Mouse (Mus musculus) lung, adult 2 months (tissue): ENCODE results near the gene Lkaaear1.

Source experiments
- CTCF ChIP-seq: fragments of 200-500 bp; IDR thresholded peaks from 2 replicates; pipeline ENCODE4 v1.5.1; 2011; ENCODE audit warnings: mild to moderate bottlenecking, low read length, control low read depth; ENCODE audit not compliant: insufficient read depth
- POLR2A ChIP-seq: fragments of 200-500 bp; IDR thresholded peaks from 2 replicates; pipeline ENCODE4 v1.6.1; 2011; ENCODE audit warnings: low read depth, mild to moderate bottlenecking, control low read depth, low read length, borderline replicate concordance; ENCODE audit errors: extremely low read depth

DNA sequence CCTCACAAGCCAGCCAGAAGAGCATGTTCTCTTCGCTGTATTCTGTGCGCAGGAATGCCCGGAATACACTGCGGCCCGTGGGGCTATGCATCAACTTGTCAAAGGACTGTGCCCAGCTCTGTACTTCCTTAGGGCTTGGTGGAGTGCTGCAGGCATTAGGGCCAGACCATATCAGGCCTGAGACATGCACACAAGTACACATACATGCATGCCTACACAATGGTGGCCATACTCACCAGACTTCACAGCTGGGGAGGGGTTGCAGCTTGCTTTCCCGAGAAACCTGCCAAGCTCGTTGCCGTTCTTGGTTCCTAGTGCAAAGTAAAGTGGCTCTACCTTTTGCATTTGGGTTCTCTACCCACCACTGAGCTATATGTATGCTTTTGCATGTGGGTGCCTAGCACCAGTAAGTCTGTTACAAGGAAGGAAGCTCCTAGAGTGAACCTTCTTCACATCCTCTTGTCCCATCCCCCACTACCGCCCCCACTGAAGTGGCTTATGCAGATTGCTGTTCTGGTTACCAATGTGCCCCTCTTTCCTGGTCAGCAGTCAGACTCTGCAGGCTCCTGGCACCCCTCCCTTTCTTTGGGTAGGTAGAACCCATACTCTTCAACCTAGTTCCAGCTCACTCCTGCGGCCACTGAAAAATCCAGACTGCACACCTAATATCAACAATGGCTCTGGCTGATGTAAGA lies 8.6 kb downstream of the Lkaaear1 start:
- no peak for TF ChIP-seq POLR2A
- no peak for TF ChIP-seq CTCF
